Mouse (Mus musculus): ENCODE measurements at regions not wholly inside any gene's neighbourhood (a gene's known extent, or its start where the extent isn't known, plus 50 kb on each side); places are given as distances from the start of the nearest gene placed in this dataset.

DNA sequence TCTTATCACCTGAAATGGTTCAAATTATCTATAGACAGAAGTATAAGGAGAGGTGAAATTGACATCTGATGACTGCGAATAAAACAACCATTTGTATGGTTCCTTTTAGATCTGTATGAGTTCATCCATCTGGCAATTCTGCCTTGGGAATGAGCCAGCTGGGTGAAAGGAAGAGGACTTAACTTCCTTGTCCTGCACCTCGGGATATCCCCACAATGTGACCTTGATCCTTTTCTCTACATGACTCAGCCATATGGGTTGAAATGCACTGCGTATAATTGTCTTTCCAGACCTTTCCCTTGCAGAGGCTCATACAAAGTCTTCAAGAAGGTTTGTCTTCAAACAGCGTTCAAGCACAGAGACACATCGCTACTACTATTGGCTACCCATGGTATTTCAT, 292.6 kb upstream of the Pitrm1 start:
- TF ChIP-seq CTCF (IDR thresholded peaks at IDR 0.05; ENCODE audit: low read depth) (no peak), EP300 (IDR thresholded peaks at IDR 0.05; ENCODE audit: low read depth) (no peak)
